ENCODE assay signal across 8 mouse cellular contexts in the genomic region with DNA sequence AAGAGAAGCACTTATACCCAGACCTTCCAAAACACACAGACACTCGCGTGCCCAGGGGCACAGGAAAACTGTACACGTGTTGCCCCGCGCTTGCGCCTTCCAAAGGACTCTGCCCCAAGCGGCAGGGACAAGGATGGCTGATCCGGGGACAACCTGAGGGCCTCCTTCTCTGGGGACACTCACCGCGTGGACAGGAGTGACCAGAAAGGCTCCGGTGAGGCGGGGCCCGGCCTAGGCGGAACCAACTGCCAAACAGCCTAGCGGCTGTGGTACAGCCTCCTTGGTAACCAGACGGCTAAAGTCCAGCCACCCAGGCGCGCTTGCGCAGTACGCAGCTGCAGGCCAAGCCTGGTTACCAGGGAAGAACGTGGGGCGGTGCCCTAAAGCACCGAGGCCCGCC. TPM values are rescaled to one million over a fixed set of nuclear protein-coding genes. Genes with fewer than 3 reads are reported as not detected.
DNase-seq lines count a peak whose midpoint lies in the region; ATAC-seq and TF ChIP-seq lines count a peak whose summit lies in the region.

A gene (plus strand): TSS at position 112 of the 400 bp plus-strand sequence.
A gene (minus strand): TSS at position 331 of the 400 bp plus-strand sequence.

- 0 out of 2 replicates have a peak, but pooled peaks have one; percentile 26 for TF ChIP-seq CTCF in bone marrow macrophage, adult 2 months (IDR thresholded peaks at IDR 0.05; ENCODE audit: low read depth, low read length)
- TF ChIP-seq CTCF in kidney, postnatal 0 days (IDR thresholded peaks at IDR 0.05; ENCODE audit: low read depth): peak; percentile 69

- H3K36me3 ChIP-seq in heart, embryonic 12.5 days: no peaks in the 10 kb centered on the region
- no peaks in the 10 kb centered on the region for H3K36me3 ChIP-seq in kidney, postnatal 0 days (ENCODE audit: insufficient read depth, low read length)
- no peaks in the 10 kb centered on the region for H3K36me3 ChIP-seq in liver, embryonic 11.5 days (ENCODE audit: control insufficient read depth, insufficient read depth, low read length)
- H3K36me3 ChIP-seq in stomach, embryonic 14.5 days (ENCODE audit: control insufficient read depth, insufficient read depth, low read length): no peaks in the 10 kb centered on the region

- TF ChIP-seq POLR2A in bone marrow macrophage, adult 2 months (IDR thresholded peaks at IDR 0.05; ENCODE audit: borderline replicate concordance, low read depth, low read length): no peak

- H3K27ac ChIP-seq in bone marrow macrophage, adult 2 months (ENCODE audit: insufficient read depth, low read depth, low read length): peak within 1 kb of the TSS; percentile 55
- H3K27ac ChIP-seq in heart, embryonic 12.5 days (ENCODE audit: poor library complexity, severe bottlenecking): peak within 1 kb of the TSS; percentile 40
- H3K27ac ChIP-seq in kidney, postnatal 0 days: peak within 1 kb of the TSS; percentile 83
- H3K27ac ChIP-seq in liver, embryonic 11.5 days (ENCODE audit: low read depth, low read length): peak within 1 kb of the TSS; percentile 60
- peak within 1 kb of the TSS; percentile 66 for H3K27ac ChIP-seq in stomach, embryonic 14.5 days (ENCODE audit: low read length)

- no peaks in the 10 kb centered on the region for H3K27me3 ChIP-seq in heart, embryonic 12.5 days (replicated peaks)
- no peaks in the 10 kb centered on the region for H3K27me3 ChIP-seq in kidney, postnatal 0 days (ENCODE audit: insufficient read depth, low read length)
- no peaks in the 10 kb centered on the region for H3K27me3 ChIP-seq in liver, embryonic 11.5 days (replicated peaks; ENCODE audit: control insufficient read depth, insufficient read depth, low read length)
- H3K27me3 ChIP-seq in stomach, embryonic 14.5 days (ENCODE audit: control insufficient read depth, insufficient read depth, low read length): no peaks in the 10 kb centered on the region

- peak within 1 kb of the TSS; percentile 84 for H3K4me3 ChIP-seq in bone marrow macrophage, adult 2 months (ENCODE audit: insufficient read depth, low read length)
- peak within 1 kb of the TSS; percentile 54 for H3K4me3 ChIP-seq in heart, embryonic 12.5 days
- peak within 1 kb of the TSS; percentile 47 for H3K4me3 ChIP-seq in kidney, postnatal 0 days (replicated peaks; ENCODE audit: low read depth, low read length)
- H3K4me3 ChIP-seq in liver, embryonic 11.5 days (ENCODE audit: low read depth, low read length): peak within 1 kb of the TSS; percentile 60
- H3K4me3 ChIP-seq in stomach, embryonic 14.5 days (ENCODE audit: low read depth, low read length): peak within 1 kb of the TSS; percentile 44

- peak; percentile 76 to 80 for DNase-seq in B cell, adult 2 months
- DNase-seq in kidney, postnatal 0 days (ENCODE audit: low spot score): peak; percentile 97
- peak; percentile 87 for DNase-seq in liver, embryonic 11.5 days (ENCODE audit: low spot score)
- peak; percentile 77 for DNase-seq in naive thymus-derived CD4-positive, alpha-beta T cell, adult 2 months (ENCODE audit: low read depth)

- peak; percentile 45 for ATAC-seq in erythroid progenitor cell, adult 5-6 weeks (replicated peaks; ENCODE audit: low FRiP score, poor library complexity, severe bottlenecking)
- peak; percentile 84 for ATAC-seq in heart, embryonic 12.5 days (ENCODE audit: insufficient number of reproducible peaks, low FRiP score)
- ATAC-seq in kidney, postnatal 0 days (replicated peaks; ENCODE audit: low FRiP score, low read depth): peak; percentile 92
- peak; percentile 83 for ATAC-seq in liver, embryonic 11.5 days (replicated peaks; ENCODE audit: low FRiP score)
- peak; percentile 88 for ATAC-seq in stomach, embryonic 14.5 days (ENCODE audit: insufficient number of reproducible peaks, insufficient read depth, low FRiP score, low read depth)

- peak within 1 kb of the TSS; percentile 63 for H3K9ac ChIP-seq in heart, embryonic 12.5 days
- H3K9ac ChIP-seq in kidney, postnatal 0 days (ENCODE audit: low read depth, low read length): peak within 1 kb of the TSS; percentile 55
- H3K9ac ChIP-seq in liver, embryonic 11.5 days (ENCODE audit: low read depth, low read length): peak within 1 kb of the TSS; percentile 74
- H3K9ac ChIP-seq in stomach, embryonic 14.5 days (replicated peaks; ENCODE audit: low read depth, low read length): peak within 1 kb of the TSS; percentile 36; the same call in 1 of the 2 replicates

- whole genome bisulfite sequencing in heart, embryonic 12.5 days: 0% methylated on average over 24 of the region's 24 CpGs
- WGBS in kidney, postnatal 0 days: under 1% methylated on average over 24 of the region's 24 CpGs
- WGBS in liver, embryonic 11.5 days: 1% methylated on average over 24 of the region's 24 CpGs
- whole genome bisulfite sequencing in stomach, embryonic 14.5 days: under 1% methylated on average over 24 of the region's 24 CpGs

- H3K4me2 ChIP-seq in heart, embryonic 12.5 days: peak within 1 kb of the TSS; percentile 79
- peak within 1 kb of the TSS; percentile 68 for H3K4me2 ChIP-seq in kidney, postnatal 0 days (ENCODE audit: low read length)
- H3K4me2 ChIP-seq in liver, embryonic 11.5 days: peak within 1 kb of the TSS; percentile 92
- H3K4me2 ChIP-seq in stomach, embryonic 14.5 days (replicated peaks; ENCODE audit: low read depth, low read length): peak within 1 kb of the TSS; percentile 86

- no peaks in the 10 kb centered on the region for H3K9me3 ChIP-seq in heart, embryonic 12.5 days (replicated peaks)
- H3K9me3 ChIP-seq in kidney, postnatal 0 days (replicated peaks; ENCODE audit: low read length): no peaks in the 10 kb centered on the region
- H3K9me3 ChIP-seq in liver, embryonic 11.5 days (ENCODE audit: control insufficient read depth, low read length): no peaks in the 10 kb centered on the region
- no peaks in the 10 kb centered on the region for H3K9me3 ChIP-seq in stomach, embryonic 14.5 days (ENCODE audit: control insufficient read depth, low read depth, low read length)

- peaks cover 7% of the 10 kb centered on the region for H3K4me1 ChIP-seq in bone marrow macrophage, adult 2 months (ENCODE audit: control insufficient read depth, insufficient read depth, low read length)
- peaks cover 40% of the 10 kb centered on the region for H3K4me1 ChIP-seq in heart, embryonic 12.5 days (replicated peaks)
- H3K4me1 ChIP-seq in kidney, postnatal 0 days (replicated peaks; ENCODE audit: insufficient read depth, low read length): peaks cover 40% of the 10 kb centered on the region
- peaks cover 46% of the 10 kb centered on the region for H3K4me1 ChIP-seq in liver, embryonic 11.5 days (replicated peaks; ENCODE audit: control insufficient read depth, insufficient read depth, low read length)
- peaks cover 40% of the 10 kb centered on the region for H3K4me1 ChIP-seq in stomach, embryonic 14.5 days (ENCODE audit: control insufficient read depth, insufficient read depth, low read length)

RNA-seq across cellular contexts. Expression of the first gene that starts in this region (rescaled TPM):
- polyA plus RNA-seq in bone marrow macrophage, adult 2 months (2012; ENCODE audit: insufficient read depth, insufficient read length, missing spikeins): 27.6 and 32.0 TPM in 2 replicates
- total RNA-seq in erythroid progenitor cell, adult 5-6 weeks (2015; ENCODE audit: low replicate concordance): 1.3 TPM in 1 of 2 replicates, not detected in the other
- 0.91 TPM in 1 of 2 replicates, not detected in the other for total RNA-seq in erythroid progenitor cell, adult 5-6 weeks (2017; ENCODE audit: low replicate concordance)
- polyA plus RNA-seq in heart, embryonic 12.5 days (2016; fragmentation: Nextera tagmentation; extraction: Ambion mirVana): 4.8 and 5.1 TPM in 2 replicates
- polyA plus RNA-seq in kidney, postnatal 0 days (2015; fragmentation: Nextera tagmentation; extraction: Ambion mirVana): 72.8 and 75.2 TPM in 2 replicates
- 19.5 and 19.7 TPM in 2 replicates for polyA plus RNA-seq in liver, embryonic 11.5 days (2014; fragmentation: Nextera tagmentation; extraction: Ambion mirVana)
- polyA plus RNA-seq in stomach, embryonic 14.5 days (2014; fragmentation: Nextera tagmentation; extraction: Ambion mirVana): 26.3 and 32.6 TPM in 2 replicates

RNA-seq across cellular contexts. Expression of the second gene that starts in this region (rescaled TPM):
- polyA plus RNA-seq in bone marrow macrophage, adult 2 months (2012; ENCODE audit: insufficient read depth, insufficient read length, missing spikeins): 5.4 and 8.3 TPM in 2 replicates
- 3.2 and 3.4 TPM in 2 replicates for total RNA-seq in erythroid progenitor cell, adult 5-6 weeks (2015; ENCODE audit: low replicate concordance)
- 0.77 and 2.0 TPM in 2 replicates for total RNA-seq in erythroid progenitor cell, adult 5-6 weeks (2017; ENCODE audit: low replicate concordance)
- 39.7 and 44.4 TPM in 2 replicates for polyA plus RNA-seq in heart, embryonic 12.5 days (2016; fragmentation: Nextera tagmentation; extraction: Ambion mirVana)
- 57.0 and 60.8 TPM in 2 replicates for polyA plus RNA-seq in kidney, postnatal 0 days (2015; fragmentation: Nextera tagmentation; extraction: Ambion mirVana)
- polyA plus RNA-seq in liver, embryonic 11.5 days (2014; fragmentation: Nextera tagmentation; extraction: Ambion mirVana): 53.6 and 54.0 TPM in 2 replicates
- polyA plus RNA-seq in stomach, embryonic 14.5 days (2014; fragmentation: Nextera tagmentation; extraction: Ambion mirVana): 52.3 and 57.1 TPM in 2 replicates

Comparison
In these comparisons a context has a peak if more than half of its experiments do, and no peak if none do; other contexts are left out.
1. Peak in every context shown above with its lines: DNase-seq, ATAC-seq, H3K4me3 ChIP-seq and H3K27ac ChIP-seq.